Mouse (Mus musculus) MEL (cell line): ENCODE data around the gene Gm14851. TPM values are rescaled to one million over a fixed set of nuclear protein-coding genes. Genes with fewer than 3 reads are reported as not detected.

ENCODE experiments used
- polyA plus RNA-seq, 2 experiments: library from polyadenylated mRNA; stranded (reverse) in 1 of 2; unstranded in 1 of 2; fragments of >175 nt in 1 of 2; fragments of >200 nt in 1 of 2; gene quantifications; 2 replicates each; pipeline versions ENCODE4 v1.2.1 to v1.2.4; 2012; ENCODE audit warnings: low replicate concordance in 2 of 2, low read depth in 1 of 2; ENCODE audit not compliant: insufficient read length in 2 of 2, insufficient read depth in 1 of 2, missing spikeins in 1 of 2
- total RNA-seq: library from RNA; depleted of rRNA; stranded (reverse); fragments of 300-350 nt; gene quantifications from 2 replicates; pipeline ENCODE4 v1.2.3, GENCODE M21; 2012; rRNA removed

Gm14851 gene
- total and polyA plus RNA-seq, 3 experiments = not detected

Other genes starting within 250 kb of the Gm14851 start
- not detected in 2 replicates for gene Defb33, start 203.4 kb downstream of the Gm14851 start, total RNA-seq
- gene Defb33, start 203.4 kb downstream of the Gm14851 start, polyA plus RNA-seq = not detected
- gene Gm15056, start 193.4 kb downstream of the Gm14851 start, total RNA-seq = not detected in 2 replicates
- gene Gm15056, start 193.4 kb downstream of the Gm14851 start, polyA plus RNA-seq = not detected
- gene Gm6040, start 174.0 kb downstream of the Gm14851 start, total RNA-seq = not detected in 2 replicates
- gene Gm6040, start 174.0 kb downstream of the Gm14851 start, polyA plus RNA-seq = not detected
- not detected in 2 replicates for gene AY761185, start 151.3 kb downstream of the Gm14851 start, total RNA-seq
- not detected for gene AY761185, start 151.3 kb downstream of the Gm14851 start, polyA plus RNA-seq
- gene Defa21, start 70.5 kb downstream of the Gm14851 start, total RNA-seq = not detected in 2 replicates
- not detected for gene Defa21, start 70.5 kb downstream of the Gm14851 start, polyA plus RNA-seq
- gene Defa23, start 41.0 kb downstream of the Gm14851 start, total RNA-seq = not detected in 2 replicates
- not detected for gene Defa23, start 41.0 kb downstream of the Gm14851 start, polyA plus RNA-seq
- gene Defa35, start 31.0 kb downstream of the Gm14851 start, total RNA-seq = not detected in 2 replicates
- not detected for gene Defa35, start 31.0 kb downstream of the Gm14851 start, polyA plus RNA-seq
- not detected in 2 replicates for gene Defa25, start 11.6 kb downstream of the Gm14851 start, total RNA-seq
- gene Defa25, start 11.6 kb downstream of the Gm14851 start, polyA plus RNA-seq = not detected
- gene Defa30, start 38.6 kb upstream of the Gm14851 start, total RNA-seq = not detected in 2 replicates
- gene Defa30, start 38.6 kb upstream of the Gm14851 start, polyA plus RNA-seq = not detected
- not detected in 2 replicates for gene Defa22, start 66.2 kb upstream of the Gm14851 start, total RNA-seq
- gene Defa22, start 66.2 kb upstream of the Gm14851 start, polyA plus RNA-seq = not detected
- gene Defa31, start 95.6 kb upstream of the Gm14851 start, total RNA-seq = not detected in 2 replicates
- gene Defa31, start 95.6 kb upstream of the Gm14851 start, polyA plus RNA-seq = not detected
- gene Gm15293, start 105.5 kb upstream of the Gm14851 start, total RNA-seq = not detected in 2 replicates
- gene Gm15293, start 105.5 kb upstream of the Gm14851 start, polyA plus RNA-seq = not detected
- not detected in 2 replicates for gene Gm15292, start 153.7 kb upstream of the Gm14851 start, total RNA-seq
- gene Gm15292, start 153.7 kb upstream of the Gm14851 start, polyA plus RNA-seq = not detected
- not detected in 2 replicates for gene Defa27, start 219.5 kb upstream of the Gm14851 start, total RNA-seq
- not detected for gene Defa27, start 219.5 kb upstream of the Gm14851 start, polyA plus RNA-seq
- not detected in 2 replicates for gene Defa29, start 231.0 kb upstream of the Gm14851 start, total RNA-seq
- not detected for gene Defa29, start 231.0 kb upstream of the Gm14851 start, polyA plus RNA-seq